Mouse (Mus musculus): ENCODE measurements at regions not wholly inside any gene's neighbourhood (a gene's known extent, or its start where the extent isn't known, plus 50 kb on each side); places are given as distances from the start of the nearest gene placed in this dataset.

GRCm38 (mm10) chr17:83903467-83903866 is 55.7 kb upstream of the Haao start:
- Histone ChIP-seq H3K27ac (replicated peaks; ENCODE audit: low read depth, low read length) (no peak overlapping the region), H3K4me2 (ENCODE audit: low read depth, low read length) (no peak overlapping the region), H3K4me1 (ENCODE audit: control insufficient read depth, insufficient read depth, low read length) (no peaks in the 10 kb centered on the region; the same call in 1 of the 2 replicates)

GRCm38 (mm10) chr17:83902523-83902922 is 54.8 kb upstream of the Haao start:
- 38% methylated on average over 3 of the region's 3 CpGs for WGBS
- DNase-seq (ENCODE audit: low spot score) (no peak), ATAC-seq (replicated peaks; ENCODE audit: insufficient number of reproducible peaks, low FRiP score, low TSS enrichment, low read depth) (no peak)
- Histone ChIP-seq H3K36me3 (replicated peaks; ENCODE audit: control insufficient read depth, insufficient read depth, low read depth, low read length) (no peaks in the 10 kb centered on the region), H3K4me1 (ENCODE audit: control insufficient read depth, insufficient read depth, low read length) (peaks cover 6% of the 10 kb centered on the region), H3K9me3 (replicated peaks; ENCODE audit: control insufficient read depth, low read length) (no peaks in the 10 kb centered on the region), H3K27ac (replicated peaks; ENCODE audit: low read depth, low read length) (no peak overlapping the region), H3K27me3 (ENCODE audit: control insufficient read depth, insufficient read depth, low read length) (no peaks in the 10 kb centered on the region), H3K4me3 (ENCODE audit: low read depth, low read length) (no peak overlapping the region), H3K4me2 (ENCODE audit: low read depth, low read length) (no peak overlapping the region), H3K9ac (replicated peaks; ENCODE audit: low read length) (no peak overlapping the region)

More at GRCm38 (mm10) chr17:83903467-83903866, 55.7 kb upstream of the Haao start:
- DNase-seq (ENCODE audit: low spot score) (peak; percentile 92), ATAC-seq (replicated peaks; ENCODE audit: insufficient number of reproducible peaks, low FRiP score, low TSS enrichment, low read depth) (peak; percentile 32; the same call in 1 of the 2 replicates)
- Histone ChIP-seq H3K9ac (replicated peaks; ENCODE audit: low read length) (peak overlapping the region; percentile 26; the same call in 1 of the 2 replicates), H3K27me3 (ENCODE audit: control insufficient read depth, insufficient read depth, low read length) (no peaks in the 10 kb centered on the region), H3K9me3 (replicated peaks; ENCODE audit: control insufficient read depth, low read length) (no peaks in the 10 kb centered on the region), H3K4me3 (ENCODE audit: low read depth, low read length) (no peak overlapping the region), H3K36me3 (replicated peaks; ENCODE audit: control insufficient read depth, insufficient read depth, low read depth, low read length) (no peaks in the 10 kb centered on the region)
- 1% methylated on average over 7 of the region's 7 CpGs for WGBS

GRCm38 (mm10) chr17:83902091-83902490 is 54.3 kb upstream of the Haao start:
- H3K4me2 ChIP-seq (ENCODE audit: low read depth, low read length), result no peak overlapping the region
- peaks cover 9% of the 10 kb centered on the region for H3K4me1 ChIP-seq (ENCODE audit: control insufficient read depth, insufficient read depth, low read length)
- H3K4me3 ChIP-seq (ENCODE audit: low read depth, low read length), result no peak overlapping the region
- no peaks in the 10 kb centered on the region for H3K9me3 ChIP-seq (replicated peaks; ENCODE audit: control insufficient read depth, low read length)
- WGBS, result 41% methylated on average over 6 of the region's 6 CpGs
- ATAC-seq (replicated peaks; ENCODE audit: insufficient number of reproducible peaks, low FRiP score, low TSS enrichment, low read depth) (0 out of 2 replicates have a peak, but pooled peaks have one; percentile 12), DNase-seq (ENCODE audit: low spot score) (peak; percentile 30)
- H3K9ac ChIP-seq (replicated peaks; ENCODE audit: low read length), result no peak overlapping the region
- no peaks in the 10 kb centered on the region for H3K36me3 ChIP-seq (replicated peaks; ENCODE audit: control insufficient read depth, insufficient read depth, low read depth, low read length)
- H3K27ac ChIP-seq (replicated peaks; ENCODE audit: low read depth, low read length), result no peak overlapping the region
- H3K27me3 ChIP-seq (ENCODE audit: control insufficient read depth, insufficient read depth, low read length), result no peaks in the 10 kb centered on the region

DNA sequence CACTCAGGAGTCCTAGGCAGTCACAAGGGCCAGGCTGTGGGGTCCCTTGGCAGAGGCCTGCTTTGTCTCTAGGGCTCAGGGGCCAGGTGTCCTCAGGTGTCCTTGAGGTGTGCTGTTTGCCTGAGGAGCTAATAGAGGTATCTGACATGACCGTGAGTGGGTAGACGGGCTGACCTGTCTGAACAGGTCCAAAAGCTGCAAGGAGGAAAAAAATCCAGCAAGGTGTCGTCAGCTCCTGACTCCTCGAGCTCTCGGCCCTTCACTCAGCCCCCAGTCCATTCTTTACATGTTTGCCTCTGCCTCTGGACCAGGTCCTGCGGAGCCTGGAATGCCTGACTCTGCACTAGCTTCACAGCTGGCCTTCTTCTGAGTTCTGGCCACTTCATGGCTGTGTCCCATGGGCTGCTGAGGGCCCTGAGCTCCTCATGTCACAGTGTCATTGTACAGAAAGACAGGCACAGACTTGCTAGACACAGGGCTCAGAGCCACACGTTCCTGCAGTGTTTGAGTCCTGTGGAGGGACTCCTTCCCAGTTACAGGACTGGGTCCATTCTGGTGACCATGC is 51.9 kb upstream of the Haao start:
- H3K4me3 ChIP-seq (ENCODE audit: low read depth, low read length), result no peak overlapping the region
- no peak overlapping the region for H3K9ac ChIP-seq (replicated peaks; ENCODE audit: low read length)
- ATAC-seq (replicated peaks; ENCODE audit: insufficient number of reproducible peaks, low FRiP score, low TSS enrichment, low read depth) (no peak), DNase-seq (ENCODE audit: low spot score) (no peak)
- 69% methylated on average over 7 of the region's 7 CpGs for WGBS
- peaks cover 11% of the 10 kb centered on the region for H3K4me1 ChIP-seq (ENCODE audit: control insufficient read depth, insufficient read depth, low read length)
- H3K4me2 ChIP-seq (ENCODE audit: low read depth, low read length), result no peak overlapping the region
- no peak overlapping the region for H3K27ac ChIP-seq (replicated peaks; ENCODE audit: low read depth, low read length)
- no peaks in the 10 kb centered on the region for H3K9me3 ChIP-seq (replicated peaks; ENCODE audit: control insufficient read depth, low read length)
- no peaks in the 10 kb centered on the region for H3K36me3 ChIP-seq (replicated peaks; ENCODE audit: control insufficient read depth, insufficient read depth, low read depth, low read length)
- H3K27me3 ChIP-seq (ENCODE audit: control insufficient read depth, insufficient read depth, low read length), result no peaks in the 10 kb centered on the region

DNA sequence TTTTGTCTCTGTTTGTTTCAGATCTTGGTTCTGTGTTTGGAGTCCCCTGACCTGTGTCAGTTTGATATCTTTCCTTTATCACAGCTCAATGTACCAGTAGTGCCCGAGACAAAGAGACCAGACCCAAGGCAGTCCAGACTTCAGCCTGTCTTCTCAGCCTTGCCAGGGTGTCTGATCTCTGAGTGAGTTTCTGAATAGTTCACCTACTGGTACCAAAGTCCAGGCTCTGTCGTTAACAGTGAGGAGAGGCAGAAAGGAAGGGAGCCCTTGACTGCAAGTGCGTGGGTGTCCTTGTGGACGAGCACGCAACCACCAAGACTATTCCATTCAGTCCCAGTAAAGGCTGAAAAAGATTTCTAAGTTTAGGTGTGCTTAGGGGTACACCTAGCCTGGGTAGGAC is 50.8 kb upstream of the Haao start:
- no peak overlapping the region for H3K4me3 ChIP-seq (ENCODE audit: low read depth, low read length)
- H3K4me2 ChIP-seq (ENCODE audit: low read depth, low read length), result no peak overlapping the region
- H3K27ac ChIP-seq (replicated peaks; ENCODE audit: low read depth, low read length), result no peak overlapping the region
- H3K36me3 ChIP-seq (replicated peaks; ENCODE audit: control insufficient read depth, insufficient read depth, low read depth, low read length), result no peaks in the 10 kb centered on the region
- H3K4me1 ChIP-seq (ENCODE audit: control insufficient read depth, insufficient read depth, low read length), result peaks cover 11% of the 10 kb centered on the region
- H3K9ac ChIP-seq (replicated peaks; ENCODE audit: low read length), result no peak overlapping the region
- DNase-seq (ENCODE audit: low spot score) (no peak), ATAC-seq (replicated peaks; ENCODE audit: insufficient number of reproducible peaks, low FRiP score, low TSS enrichment, low read depth) (no peak)
- no peaks in the 10 kb centered on the region for H3K9me3 ChIP-seq (replicated peaks; ENCODE audit: control insufficient read depth, low read length)
- no peaks in the 10 kb centered on the region for H3K27me3 ChIP-seq (ENCODE audit: control insufficient read depth, insufficient read depth, low read length)
- 93% methylated on average over 5 of the region's 5 CpGs for WGBS
